In genomic region chr13:13845021-13845420, GRCm38 (mm10) we compare ENCODE assay signal across 30 mouse cellular contexts.
DNase-seq lines count a peak whose midpoint lies in the region; ATAC-seq and TF ChIP-seq lines count a peak whose summit lies in the region.
"Had no signal": no experiment of that assay in that cellular context is flagged by ENCODE, and none has a peak within 500 bp of the region (broad histone marks: within the 10 kb centered on the region; RNA-seq: fewer than 3 reads in every experiment).

No protein-coding gene starts in this region.

- H3K9me3 ChIP-seq in embryonic facial prominence, embryonic 14.5 days (ENCODE audit: control insufficient read depth, low read length), result no peaks in the 10 kb centered on the region
- no peaks in the 10 kb centered on the region for H3K9me3 ChIP-seq in embryonic facial prominence, embryonic 10.5 days
- peaks cover 31% of the 10 kb centered on the region for H3K9me3 ChIP-seq in ES-Bruce4 (replicated peaks; ENCODE audit: control insufficient read depth, insufficient read depth, low read length, poor library complexity, severe bottlenecking)
- H3K9me3 ChIP-seq in stomach, postnatal 0 days (ENCODE audit: control insufficient read depth, low read length), result no peaks in the 10 kb centered on the region
- H3K9me3 ChIP-seq: heart, embryonic 10.5 days; hindbrain, embryonic 13.5 days; liver, embryonic 13.5 days; neural tube, embryonic 12.5 days had no signal

- H3K27me3 ChIP-seq in embryonic facial prominence, embryonic 14.5 days (replicated peaks; ENCODE audit: control insufficient read depth, insufficient read depth, low read length), result no peaks in the 10 kb centered on the region
- no peaks in the 10 kb centered on the region for H3K27me3 ChIP-seq in embryonic facial prominence, embryonic 10.5 days (replicated peaks; ENCODE audit: low read depth, poor library complexity, severe bottlenecking)
- H3K27me3 ChIP-seq in ES-Bruce4 (ENCODE audit: control insufficient read depth, insufficient read depth, low read length, poor library complexity, severe bottlenecking), result no peaks in the 10 kb centered on the region
- no peaks in the 10 kb centered on the region for H3K27me3 ChIP-seq in stomach, postnatal 0 days (ENCODE audit: control insufficient read depth, insufficient read depth, low read length)
- H3K27me3 ChIP-seq: CH12.LX; hindbrain, embryonic 13.5 days; liver, embryonic 13.5 days; neural tube, embryonic 12.5 days had no signal

- no peak overlapping the region for H3K4me2 ChIP-seq in embryonic facial prominence, embryonic 14.5 days (ENCODE audit: low read depth, low read length)
- H3K4me2 ChIP-seq in stomach, postnatal 0 days (replicated peaks; ENCODE audit: low read depth), result no peak overlapping the region
- H3K4me2 ChIP-seq: hindbrain, embryonic 13.5 days; liver, embryonic 13.5 days; midbrain, embryonic 11.5 days; neural tube, embryonic 12.5 days had no signal

- no peak for TF ChIP-seq CTCF in ES-Bruce4 (IDR thresholded peaks at IDR 0.05; ENCODE audit: low read depth, low read length)
- no peak for TF ChIP-seq CTCF in stomach, postnatal 0 days (IDR thresholded peaks at IDR 0.05; ENCODE audit: low read depth)

- ATAC-seq in embryonic facial prominence, embryonic 14.5 days (ENCODE audit: low read depth), result peak; percentile 18; the same call in 1 of the 2 replicates
- ATAC-seq in stomach, postnatal 0 days (ENCODE audit: low FRiP score, low TSS enrichment), result peak; percentile 24; the same call in 1 of the 2 replicates
- ATAC-seq: activated CD4-positive, CD25-positive, alpha-beta regulatory T cell, adult 4 months; forebrain, embryonic 14.5 days; midbrain, embryonic 16.5 days had no signal

- H3K4me1 ChIP-seq in embryonic facial prominence, embryonic 14.5 days (ENCODE audit: control insufficient read depth, insufficient read depth, low read length), result no peaks in the 10 kb centered on the region
- H3K4me1 ChIP-seq in embryonic facial prominence, embryonic 10.5 days, result no peaks in the 10 kb centered on the region
- no peaks in the 10 kb centered on the region for H3K4me1 ChIP-seq in ES-Bruce4 (ENCODE audit: control insufficient read depth, insufficient read depth, low read length)
- H3K4me1 ChIP-seq in stomach, postnatal 0 days (replicated peaks; ENCODE audit: control insufficient read depth, insufficient read depth), result no peaks in the 10 kb centered on the region
- H3K4me1 ChIP-seq: heart, embryonic 10.5 days; hindbrain, embryonic 13.5 days; liver, embryonic 13.5 days; neural tube, embryonic 12.5 days had no signal

- DNase-seq in embryonic facial prominence, embryonic 14.5 days (ENCODE audit: low spot score), result peak; percentile 46
- no peak for DNase-seq in embryonic facial prominence, embryonic 10.5 days (ENCODE audit: low spot score)
- peak; percentile 18 for DNase-seq in stomach, postnatal 0 days (ENCODE audit: low spot score)
- peak; percentile 62 for DNase-seq in thymus, postnatal 14 days
- DNase-seq in layer of hippocampus, adult 18-20 months (ENCODE audit: low spot score in 2 of 2), result no peak
- no peak for DNase-seq in spleen, postnatal 36 days (ENCODE audit: low spot score in 2 of 2)
- no peak for DNase-seq in testis, postnatal 14 days (ENCODE audit: low spot score)
- DNase-seq: adrenal gland, adult 2 months; adrenal gland, postnatal 36 days; cerebellum, adult 18-20 months; gastrocnemius, postnatal 25 days; heart, adult 11 months; heart, postnatal 4 days; kidney, adult 11 months; kidney, postnatal 25 days; left cerebral cortex, postnatal 4 days; liver, embryonic 13.5 days; lung, postnatal 14 days; right cerebral cortex, adult 18-20 months; right cerebral cortex, postnatal 4 days had no signal

- H3K27ac ChIP-seq in embryonic facial prominence, embryonic 14.5 days (replicated peaks; ENCODE audit: low read depth, low read length), result no peak overlapping the region
- H3K27ac ChIP-seq in embryonic facial prominence, embryonic 10.5 days (replicated peaks), result no peak overlapping the region
- H3K27ac ChIP-seq in ES-Bruce4 (ENCODE audit: insufficient read depth, low read length), result peak overlapping the region; percentile 2; the same call in 1 of the 2 replicates
- no peak overlapping the region for H3K27ac ChIP-seq in stomach, postnatal 0 days (replicated peaks)
- H3K27ac ChIP-seq: heart, embryonic 10.5 days; hindbrain, embryonic 13.5 days; layer of hippocampus, adult 2 months; liver, embryonic 13.5 days; neural tube, embryonic 12.5 days had no signal

- no peak overlapping the region for H3K4me3 ChIP-seq in embryonic facial prominence, embryonic 14.5 days (ENCODE audit: low read depth, low read length)
- no peak overlapping the region for H3K4me3 ChIP-seq in embryonic facial prominence, embryonic 10.5 days
- H3K4me3 ChIP-seq in ES-Bruce4 (ENCODE audit: low read depth, low read length), result no peak overlapping the region
- H3K4me3 ChIP-seq in stomach, postnatal 0 days (ENCODE audit: low read depth, low read length), result no peak overlapping the region
- H3K4me3 ChIP-seq: heart, embryonic 10.5 days; hindbrain, embryonic 13.5 days; layer of hippocampus, adult 2 months; liver, embryonic 13.5 days; neural tube, embryonic 12.5 days had no signal

- no peak for TF ChIP-seq EP300 in ES-Bruce4 (IDR thresholded peaks at IDR 0.05; ENCODE audit: insufficient read depth, low read depth, low read length)
- no peak for TF ChIP-seq EP300 in stomach, postnatal 0 days (optimal IDR thresholded peaks at IDR 0.05)

- 54% methylated on average over 4 of the region's 4 CpGs for WGBS in embryonic facial prominence, embryonic 14.5 days
- WGBS in embryonic facial prominence, embryonic 10.5 days, result 60% methylated on average over 4 of the region's 4 CpGs
- WGBS in stomach, postnatal 0 days, result 53% methylated on average over 4 of the region's 4 CpGs

- H3K9ac ChIP-seq in embryonic facial prominence, embryonic 14.5 days (ENCODE audit: low read depth, low read length), result no peak overlapping the region
- no peak overlapping the region for H3K9ac ChIP-seq in ES-Bruce4 (ENCODE audit: low read depth, poor library complexity, severe bottlenecking)
- no peak overlapping the region for H3K9ac ChIP-seq in stomach, postnatal 0 days (ENCODE audit: low read length)
- H3K9ac ChIP-seq: hindbrain, embryonic 13.5 days; liver, embryonic 13.5 days; neural tube, embryonic 12.5 days had no signal

- H3K36me3 ChIP-seq in embryonic facial prominence, embryonic 14.5 days (ENCODE audit: control insufficient read depth, insufficient read depth, low read length), result no peaks in the 10 kb centered on the region
- H3K36me3 ChIP-seq in embryonic facial prominence, embryonic 10.5 days (replicated peaks), result no peaks in the 10 kb centered on the region
- H3K36me3 ChIP-seq in ES-Bruce4 (ENCODE audit: control insufficient read depth, insufficient read depth, low read length, poor library complexity, severe bottlenecking), result no peaks in the 10 kb centered on the region
- H3K36me3 ChIP-seq in stomach, postnatal 0 days (ENCODE audit: control insufficient read depth, insufficient read depth, low read length), result no peaks in the 10 kb centered on the region
- H3K36me3 ChIP-seq: heart, embryonic 10.5 days; hindbrain, embryonic 13.5 days; liver, embryonic 13.5 days; neural tube, embryonic 12.5 days had no signal

- TF ChIP-seq POLR2A in ES-Bruce4 (IDR thresholded peaks at IDR 0.05; ENCODE audit: insufficient read depth, low read length), result no peak

Comparison
In these comparisons a context has a peak if more than half of its experiments do, and no peak if none do; other contexts are left out.
1. DNase-seq: peak in embryonic facial prominence, embryonic 14.5 days (single experiment), stomach, postnatal 0 days (single experiment) and thymus, postnatal 14 days (single experiment); none in embryonic facial prominence, embryonic 10.5 days (single experiment), layer of hippocampus, adult 18-20 months (0 of 2), spleen, postnatal 36 days (0 of 2) and testis, postnatal 14 days (single experiment).